Mouse (Mus musculus) MEL (cell line): ENCODE results near the gene Tomm34.

Experiments
- CHD2 ChIP-seq: IDR thresholded peaks from 2 replicates; pipeline ENCODE4 v1.6.1; 2011; ENCODE audit warnings: low read length, improper control_type of control experiment
- CTCF ChIP-seq, 3 experiments: IDR thresholded peaks in 2 of 3; conservative IDR thresholded peaks in 1 of 3; 2 replicates each; pipeline ENCODE4 v1.5.1; 2011 to 2012; ENCODE audit warnings: low read length in 3 of 3, low read depth in 2 of 3, mild to moderate bottlenecking in 2 of 3, improper control_type of control experiment in 1 of 3, inconsistent platforms in 1 of 3, mixed read lengths in 1 of 3, moderate library complexity in 1 of 3; ENCODE audit not compliant: control insufficient read depth in 1 of 3, insufficient read depth in 1 of 3, poor library complexity in 1 of 3, severe bottlenecking in 1 of 3
- ELF1 ChIP-seq: IDR thresholded peaks from 2 replicates; pipeline ENCODE4 v1.6.1; 2014; ENCODE audit warnings: low read depth, mild to moderate bottlenecking, inconsistent platforms, low read length, improper control_type of control experiment, moderate library complexity
- JUND ChIP-seq: IDR thresholded peaks from 2 replicates; pipeline ENCODE4 v1.6.1; 2011; ENCODE audit warnings: low read depth, mild to moderate bottlenecking, improper control_type of control experiment, low read length
- MAFK ChIP-seq: IDR thresholded peaks from 2 replicates; pipeline ENCODE4 v1.6.1; 2011; ENCODE audit warnings: low read depth, mild to moderate bottlenecking, low read length, improper control_type of control experiment, borderline replicate concordance
- NELFE ChIP-seq: IDR thresholded peaks from 2 replicates; pipeline ENCODE4 v1.6.1; 2011; ENCODE audit warnings: low read depth, low read length, improper control_type of control experiment
- NRF1 ChIP-seq: IDR thresholded peaks from 2 replicates; pipeline ENCODE4 v1.6.1; 2014; ENCODE audit warnings: low read depth, mild to moderate bottlenecking, inconsistent platforms, low read length, improper control_type of control experiment, moderate library complexity; ENCODE audit not compliant: poor library complexity, insufficient read depth, severe bottlenecking
- POLR2A ChIP-seq, 2 experiments: IDR thresholded peaks; 2 replicates each; pipeline ENCODE4 v1.6.1; 2011 to 2012; ENCODE audit warnings: low read length in 2 of 2, mild to moderate bottlenecking in 2 of 2, control low read depth in 1 of 2, improper control_type of control experiment in 1 of 2, low read depth in 1 of 2, moderate library complexity in 1 of 2; ENCODE audit not compliant: control insufficient read depth in 1 of 2, insufficient read depth in 1 of 2, poor library complexity in 1 of 2
- POLR2AphosphoS2 ChIP-seq: IDR thresholded peaks from 2 replicates; pipeline ENCODE4 v1.6.1; 2011; ENCODE audit warnings: low read length, improper control_type of control experiment
- RAD21 ChIP-seq: IDR thresholded peaks from 2 replicates; pipeline ENCODE4 v1.6.1; 2011; ENCODE audit warnings: mild to moderate bottlenecking, low read depth, low read length, improper control_type of control experiment
- RCOR1 ChIP-seq: IDR thresholded peaks from 2 replicates; pipeline ENCODE4 v1.6.1; 2012; ENCODE audit warnings: low read depth, mild to moderate bottlenecking, inconsistent platforms, low read length, improper control_type of control experiment
- USF1 ChIP-seq: IDR thresholded peaks from 2 replicates; pipeline ENCODE4 v1.6.1; 2014; ENCODE audit warnings: low read depth, mild to moderate bottlenecking, inconsistent platforms, low read length, improper control_type of control experiment, moderate library complexity
- ZC3H11A ChIP-seq: IDR thresholded peaks from 2 replicates; pipeline ENCODE4 v1.6.1; 2012; ENCODE audit warnings: low read depth, mild to moderate bottlenecking, inconsistent platforms, low read length, improper control_type of control experiment

GRCm38 (mm10) chr2:164018910-164019309, 52.1 kb downstream of the Tomm34 start:
- TF ChIP-seq POLR2A (IDR thresholded peaks at IDR 0.05; ENCODE audit: control insufficient read depth in 1 of 2, insufficient read depth in 1 of 2, low read depth in 1 of 2, low read length in 2 of 2, poor library complexity in 1 of 2) (no peak), RCOR1 (no peak), NELFE (no peak), CTCF (IDR thresholded peaks at IDR 0.05 in 2 of 3, conservative IDR thresholded peaks at IDR 0.05 in 1 of 3; ENCODE audit: control insufficient read depth in 1 of 3, insufficient read depth in 1 of 3, low read depth in 2 of 3, low read length in 3 of 3, poor library complexity in 1 of 3, severe bottlenecking in 1 of 3) (peak in 2 of 3 experiments; percentile 16 to 47; a peak in 2 of 6 replicates), JUND (no peak), MAFK (no peak), ELF1 (no peak), USF1 (no peak), NRF1 (no peak), POLR2AphosphoS2 (no peak), CHD2 (no peak), ZC3H11A (no peak), RAD21 (peak; percentile 24)
